Mouse (Mus musculus) liver, embryonic 15.5 days (tissue): Measurements from ENCODE around the gene Sec24b. TPM values are rescaled to one million over a fixed set of nuclear protein-coding genes. Genes with fewer than 3 reads are reported as not detected.
A peak's percentile ranks its signal among the peaks of the same experiment; 100 is the strongest.

Experiments
- ATAC-seq: fragments of 200-750 bp; cut with Nextera tagmentation; 2 replicates; pipeline ENCODE4 v1.8.0; 2017; ENCODE audit warnings: moderate number of reproducible peaks, mild to moderate bottlenecking, moderate library complexity; ENCODE audit not compliant: insufficient read depth
- H3K27ac ChIP-seq: fragments of 300-500 bp; sonication (generic); replicated peaks from 2 replicates; pipeline ENCODE4 v1.5.1; 2015; ENCODE audit warnings: mild to moderate bottlenecking, inconsistent platforms
- H3K27me3 ChIP-seq: fragments of 300-500 bp; sonication (generic); 2 replicates; pipeline ENCODE4 v1.6.1; 2015; ENCODE audit warnings: mild to moderate bottlenecking, inconsistent platforms
- H3K36me3 ChIP-seq: fragments of 300-500 bp; sonication (generic); replicated peaks from 2 replicates; pipeline ENCODE4 v1.6.1; 2015; ENCODE audit warnings: moderate library complexity, mild to moderate bottlenecking, inconsistent platforms
- H3K4me1 ChIP-seq: fragments of 300-500 bp; sonication (generic); replicated peaks from 2 replicates; pipeline ENCODE4 v1.6.1; 2015; ENCODE audit warnings: inconsistent platforms
- H3K4me2 ChIP-seq: fragments of 300-500 bp; sonication (generic); 2 replicates; pipeline ENCODE4 v1.6.1; 2015; ENCODE audit warnings: moderate library complexity, mild to moderate bottlenecking, inconsistent platforms
- H3K4me3 ChIP-seq: fragments of 300-500 bp; sonication (generic); replicated peaks from 2 replicates; pipeline ENCODE4 v1.5.1; 2015; ENCODE audit warnings: mild to moderate bottlenecking, inconsistent platforms
- H3K9ac ChIP-seq: fragments of 300-500 bp; sonication (generic); 2 replicates; pipeline ENCODE4 v1.6.1; 2015; ENCODE audit warnings: moderate library complexity, mild to moderate bottlenecking, inconsistent platforms
- H3K9me3 ChIP-seq: fragments of 300-500 bp; sonication (generic); replicated peaks from 2 replicates; pipeline ENCODE4 v1.6.1; 2016; ENCODE audit warnings: inconsistent platforms
- WGBS: fragments of 180-500 bp; shearing (Covaris S2); methylation state at CpG from one replicate; pipeline ENCODE4 v1.1.7; 2015; ENCODE audit warnings: mixed read lengths; ENCODE audit not compliant: insufficient replicate concordance; 5-methylcytosine and 5-hydroxymethylcytosine counted together
- polyA plus RNA-seq: library from polyadenylated mRNA; unstranded; fragments of >200 nt; fragmentation: Nextera tagmentation; extraction: Ambion mirVana; gene quantifications from 2 replicates; pipeline ENCODE4 v1.2.1, GENCODE M21; 2015

The Sec24b gene
- polyA plus RNA-seq, 1 experiment from 2014 or later: 7.7 TPM

DNA sequence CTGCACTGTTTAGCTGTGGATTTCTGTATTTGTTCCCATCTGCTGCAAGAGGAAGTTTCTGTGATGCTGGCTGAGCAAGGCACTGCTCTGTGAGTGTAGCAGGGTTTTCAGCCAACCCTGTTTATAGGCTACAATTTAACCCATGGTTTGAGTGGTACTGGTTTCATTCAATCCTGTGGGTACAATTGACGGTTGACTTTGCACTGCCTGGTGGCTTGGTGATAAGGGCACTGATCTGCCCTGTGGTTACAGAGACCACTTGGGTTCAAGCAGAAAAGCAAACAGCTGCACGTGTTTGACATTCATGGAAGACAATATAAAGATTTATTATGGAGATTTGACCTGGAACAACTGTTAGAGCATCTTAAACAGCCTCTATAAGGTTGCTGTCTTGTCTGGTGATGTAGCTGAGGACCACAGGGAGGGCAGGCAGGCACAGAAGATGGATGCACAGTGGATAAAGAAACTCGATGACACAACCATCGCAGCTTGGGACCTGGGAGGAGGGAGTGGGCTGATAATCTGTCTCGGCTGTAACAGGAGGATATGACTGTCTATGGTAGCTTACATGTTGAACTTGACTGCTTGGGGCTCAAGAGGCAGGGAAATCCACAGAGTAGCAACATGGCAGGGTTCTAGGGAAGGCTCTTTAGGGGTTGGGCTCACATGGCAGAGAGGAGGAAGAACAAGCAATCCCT, 115.0 kb downstream of the Sec24b start:
- Histone ChIP-seq H3K27me3 (no peaks in the 10 kb centered on the region), H3K27ac (no peak overlapping the region), H3K36me3 (no peaks in the 10 kb centered on the region), H3K4me3 (no peak overlapping the region), H3K4me1 (peaks cover 20% of the 10 kb centered on the region), H3K9me3 (no peaks in the 10 kb centered on the region), H3K4me2 (peak overlapping the region; percentile 20), H3K9ac (no peak overlapping the region)
- 13% methylated on average over 5 of the region's 5 CpGs for WGBS
- ATAC-seq: peak; percentile 76

DNA sequence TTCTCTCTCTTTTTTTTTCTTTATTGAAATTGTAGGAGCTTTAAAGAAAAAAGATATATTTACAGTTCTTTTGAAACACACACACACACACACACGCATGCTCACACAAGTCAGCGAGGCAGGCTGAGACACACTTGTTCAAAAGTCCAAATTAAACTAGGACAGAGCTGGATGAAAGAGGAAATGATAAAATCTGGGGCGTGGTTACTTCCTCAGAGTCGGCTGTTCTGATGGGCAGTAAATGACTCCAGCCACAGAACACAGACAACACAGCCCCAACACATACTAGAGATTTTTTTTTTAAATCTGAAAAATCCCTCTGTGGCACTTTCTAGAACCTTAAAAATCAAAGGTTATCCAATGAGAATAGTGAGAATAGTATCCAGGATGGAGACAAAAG, 117.5 kb downstream of the Sec24b start:
- Histone ChIP-seq H3K36me3 (no peaks in the 10 kb centered on the region), H3K4me1 (peaks cover 20% of the 10 kb centered on the region), H3K9me3 (no peaks in the 10 kb centered on the region), H3K9ac (no peak overlapping the region), H3K4me2 (no peak overlapping the region), H3K27ac (no peak overlapping the region), H3K27me3 (no peaks in the 10 kb centered on the region), H3K4me3 (no peak overlapping the region)
- WGBS: 22% methylated on average over 4 of the region's 4 CpGs
- ATAC-seq: no peak

DNA sequence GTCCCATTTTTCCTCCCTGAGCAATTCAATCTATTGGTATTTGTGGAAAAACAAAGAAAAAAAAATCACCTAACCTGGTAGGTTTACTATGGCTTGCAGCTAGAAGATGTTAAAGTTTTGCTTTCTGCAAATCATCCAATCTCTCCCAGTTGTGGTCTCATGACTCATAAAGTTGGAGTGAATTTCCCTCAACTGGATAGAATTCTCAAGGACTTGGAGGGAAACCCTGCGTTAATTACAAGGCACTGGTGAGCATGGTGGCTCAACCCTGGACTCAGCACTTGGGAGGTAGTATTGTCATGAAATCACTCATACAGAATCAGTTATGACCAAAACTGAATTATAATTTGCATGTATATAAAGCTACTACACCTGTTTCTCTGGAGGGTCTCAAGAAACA, 120.1 kb downstream of the Sec24b start:
- no peaks in the 10 kb centered on the region for H3K27me3 ChIP-seq
- H3K4me3 ChIP-seq: no peak overlapping the region
- no peak overlapping the region for H3K4me2 ChIP-seq
- no peaks in the 10 kb centered on the region for H3K9me3 ChIP-seq
- 87% methylated on average over 1 of the region's 1 CpGs for WGBS
- peaks cover 8% of the 10 kb centered on the region for H3K4me1 ChIP-seq
- no peaks in the 10 kb centered on the region for H3K36me3 ChIP-seq
- H3K27ac ChIP-seq: no peak overlapping the region
- no peak overlapping the region for H3K9ac ChIP-seq
- ATAC-seq: no peak

DNA sequence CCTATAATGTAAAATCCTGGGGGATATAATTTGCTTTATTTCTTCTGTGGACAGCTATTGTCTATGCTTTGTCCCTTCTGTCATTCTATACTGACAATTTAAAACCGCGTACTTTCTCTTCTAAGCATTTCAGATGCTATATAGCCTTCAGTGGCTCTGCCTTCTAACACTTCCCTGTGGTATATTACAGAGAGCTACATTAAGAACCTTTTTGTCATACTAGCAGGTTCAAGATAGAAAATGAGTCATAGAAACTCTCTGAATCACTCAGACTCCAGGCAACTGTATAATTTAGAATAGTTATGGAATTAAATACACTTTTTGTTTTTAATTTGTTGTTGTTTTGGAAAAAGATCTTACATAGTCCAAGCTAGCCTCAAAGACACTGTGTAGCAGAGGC, 120.6 kb downstream of the Sec24b start:
- Histone ChIP-seq H3K9ac (no peak overlapping the region), H3K36me3 (no peaks in the 10 kb centered on the region)

DNA sequence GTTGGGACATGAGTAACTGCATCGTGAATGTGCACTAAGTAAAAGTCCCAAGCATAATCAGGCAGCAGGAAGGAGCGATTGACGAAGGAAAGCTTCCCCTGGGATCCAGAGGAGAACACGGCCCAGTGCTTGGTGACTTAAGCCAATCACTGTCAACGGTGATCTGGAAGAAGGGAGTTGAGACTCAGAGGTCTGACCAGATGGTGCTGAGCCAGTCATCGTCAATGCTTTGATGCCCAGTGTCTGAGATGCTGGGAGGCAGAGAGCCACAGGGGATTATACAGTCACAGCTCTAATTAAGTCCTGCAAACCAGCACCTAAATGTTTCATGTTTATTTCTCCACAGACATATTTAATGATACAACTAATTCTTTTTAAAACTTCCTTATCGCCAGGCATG, 122.3 kb downstream of the Sec24b start:
- no peak for ATAC-seq
- no peaks in the 10 kb centered on the region for H3K4me1 ChIP-seq
- no peaks in the 10 kb centered on the region for H3K9me3 ChIP-seq
- no peaks in the 10 kb centered on the region for H3K27me3 ChIP-seq
- WGBS: 65% methylated on average over 7 of the region's 7 CpGs
- H3K27ac ChIP-seq: no peak overlapping the region
- no peak overlapping the region for H3K4me2 ChIP-seq
- H3K4me3 ChIP-seq: no peak overlapping the region
- H3K36me3 ChIP-seq: no peaks in the 10 kb centered on the region
- H3K9ac ChIP-seq: no peak overlapping the region

More for the DNA sequence above, 120.6 kb downstream of the Sec24b start:
- no peaks in the 10 kb centered on the region for H3K27me3 ChIP-seq
- no peak for ATAC-seq
- H3K27ac ChIP-seq: no peak overlapping the region
- no peak overlapping the region for H3K4me3 ChIP-seq
- 91% methylated on average over 2 of the region's 2 CpGs for WGBS
- no peak overlapping the region for H3K4me2 ChIP-seq
- peaks cover 3% of the 10 kb centered on the region for H3K4me1 ChIP-seq
- no peaks in the 10 kb centered on the region for H3K9me3 ChIP-seq

DNA sequence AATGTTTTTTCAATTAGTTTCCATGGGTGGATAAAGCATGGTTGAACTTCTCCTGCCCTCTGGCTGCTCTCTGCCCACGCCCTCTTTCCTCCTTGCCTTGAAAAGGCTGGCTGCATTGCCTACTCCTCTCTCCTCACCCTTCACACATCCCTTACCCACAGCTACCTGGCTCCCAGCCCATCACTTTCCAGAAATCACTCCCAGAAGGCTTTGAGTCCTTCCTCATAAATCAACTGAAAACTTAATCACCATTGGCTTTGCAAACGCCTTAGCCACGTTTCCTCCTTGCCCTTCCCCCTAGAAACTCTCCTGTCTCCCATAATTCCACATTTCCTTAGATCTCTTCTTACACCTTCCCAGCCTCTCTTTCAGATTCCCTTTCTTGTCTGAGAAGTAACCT, 123.5 kb downstream of the Sec24b start:
- Histone ChIP-seq H3K27ac (no peak overlapping the region), H3K4me3 (no peak overlapping the region), H3K4me1 (no peaks in the 10 kb centered on the region), H3K4me2 (no peak overlapping the region), H3K27me3 (no peaks in the 10 kb centered on the region), H3K9me3 (no peaks in the 10 kb centered on the region), H3K36me3 (no peaks in the 10 kb centered on the region), H3K9ac (no peak overlapping the region)
- no peak for ATAC-seq
- 47% methylated on average over 3 of the region's 3 CpGs for WGBS

DNA sequence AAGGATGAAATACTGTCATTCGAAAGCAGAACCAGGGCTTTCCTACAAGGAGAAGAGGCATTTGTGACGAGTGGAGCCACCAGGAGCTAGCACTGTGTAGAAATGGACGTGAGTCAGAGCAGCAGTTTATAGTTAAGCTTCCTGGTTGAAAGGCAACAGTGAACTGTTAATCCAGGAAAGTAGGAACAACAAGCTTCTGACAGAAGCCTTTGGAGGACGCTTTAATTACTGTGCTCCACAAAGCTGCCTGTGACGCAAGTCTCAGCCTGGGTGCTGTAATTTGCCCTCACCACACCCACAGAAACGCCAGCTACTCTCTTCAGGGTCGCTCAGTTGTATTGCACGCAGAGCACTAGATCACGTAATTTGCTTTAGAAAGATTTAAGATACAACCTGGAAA, 124.8 kb downstream of the Sec24b start:
- Histone ChIP-seq H3K27ac (no peak overlapping the region), H3K36me3 (no peaks in the 10 kb centered on the region), H3K4me3 (no peak overlapping the region), H3K4me2 (no peak overlapping the region), H3K27me3 (no peaks in the 10 kb centered on the region), H3K9ac (no peak overlapping the region), H3K9me3 (no peaks in the 10 kb centered on the region), H3K4me1 (no peaks in the 10 kb centered on the region)
- WGBS: 47% methylated on average over 9 of the region's 9 CpGs
- no peak for ATAC-seq

Other genes starting within 250 kb of the Sec24b start
- gene Rrh, start 239.0 kb downstream of the Sec24b start, polyA plus RNA-seq: not detected in 2 replicates
- 39.9 and 40.0 TPM in 2 replicates for gene Gar1, start 230.2 kb downstream of the Sec24b start, polyA plus RNA-seq
- 219 and 252 TPM in 2 replicates for gene Cfi, start 225.7 kb downstream of the Sec24b start, polyA plus RNA-seq
- gene Pla2g12a, start 182.9 kb downstream of the Sec24b start, polyA plus RNA-seq: 71.4 and 77.9 TPM in 2 replicates
- 27.3 and 30.6 TPM in 2 replicates for gene Casp6, start 160.1 kb downstream of the Sec24b start, polyA plus RNA-seq
- gene Mcub, start 91.3 kb downstream of the Sec24b start, polyA plus RNA-seq: 14.6 and 16.0 TPM in 2 replicates
- gene Col25a1, start 69.9 kb upstream of the Sec24b start, polyA plus RNA-seq: 0.79 and 1.1 TPM in 2 replicates